Mouse (Mus musculus): ENCODE results near the gene Cldn18.
A peak's percentile ranks its signal among the peaks of the same experiment; 100 is the strongest.

The Cldn18 gene

GRCm38 (mm10) chr9:99681980-99682570 is 35.0 kb downstream of the Cldn18 start:
- DNase-seq = no peak

- no peak for DNase-seq
Measured at GRCm38 (mm10) chr9:99675714-99676113, 41.4 kb downstream of the Cldn18 start.

DNA sequence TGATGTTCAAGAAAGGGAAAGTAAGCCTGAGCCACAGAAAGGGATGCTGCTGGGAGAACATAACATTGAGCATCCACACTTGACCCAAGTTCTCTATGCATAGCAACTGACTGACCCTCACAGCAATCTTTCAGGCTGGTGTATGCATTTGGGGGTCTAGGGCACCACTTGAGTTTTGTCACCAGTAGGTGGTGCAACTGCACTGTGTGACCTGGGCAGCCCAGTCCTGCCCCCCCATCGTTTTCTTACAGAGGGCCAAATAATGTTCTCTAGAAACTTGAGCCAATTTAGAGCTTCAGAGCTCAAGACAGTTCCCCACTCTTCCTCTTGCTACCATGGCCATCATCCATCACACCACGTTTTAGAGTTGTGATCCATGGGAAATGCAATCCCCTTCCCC is 45.5 kb downstream of the Cldn18 start:
- no peak for DNase-seq

DNA sequence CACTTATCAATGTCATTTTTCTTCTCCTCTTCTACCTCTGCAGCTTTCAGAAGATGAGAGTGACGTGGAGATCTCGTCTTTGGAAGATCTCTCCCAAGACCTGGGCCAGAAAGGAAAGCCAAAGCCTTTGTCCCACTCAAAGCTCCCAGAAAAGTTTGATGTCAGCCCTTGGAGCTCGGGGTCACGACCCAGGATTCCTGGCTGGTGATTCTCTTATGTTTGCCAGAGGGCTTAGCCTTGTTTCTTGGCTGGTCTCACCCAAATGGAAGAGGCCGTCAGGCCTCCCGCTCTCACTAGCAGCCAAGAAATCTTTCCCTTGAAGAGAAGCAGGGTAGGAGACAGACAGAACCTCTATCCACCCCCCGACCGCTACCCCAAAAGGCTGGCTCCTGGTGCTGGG is 49.5 kb downstream of the Cldn18 start:
- no peak for DNase-seq

GRCm38 (mm10) chr9:99662887-99663286 is 54.2 kb downstream of the Cldn18 start:
- DNase-seq = no peak

GRCm38 (mm10) chr9:99662406-99662805 is 54.7 kb downstream of the Cldn18 start:
- DNase-seq = peak; percentile 24 to 38

- no peak for DNase-seq
Measured at GRCm38 (mm10) chr9:99661606-99662166, 55.4 kb downstream of the Cldn18 start.

- DNase-seq = no peak
Measured at GRCm38 (mm10) chr9:99660756-99661155, 56.3 kb downstream of the Cldn18 start.

GRCm38 (mm10) chr9:99646102-99646501 is 71.0 kb downstream of the Cldn18 start:
- DNase-seq = no peak

GRCm38 (mm10) chr9:99645416-99645815 is 71.7 kb downstream of the Cldn18 start:
- no peak for DNase-seq

GRCm38 (mm10) chr9:99639957-99640356 is 77.1 kb downstream of the Cldn18 start:
- no peak for DNase-seq

Measured in B cell, adult 2 months (primary cell).